Mouse (Mus musculus) embryonic fibroblast, embryonic 13.5 days (primary cell): ENCODE data around the gene Zkscan2.

Experiments used
- CTCF ChIP-seq: IDR thresholded peaks from 2 replicates; pipeline ENCODE4 v1.5.1; 2011; ENCODE audit warnings: mild to moderate bottlenecking, control low read depth, low read length, moderate library complexity, borderline replicate concordance; ENCODE audit not compliant: insufficient read depth
- POLR2A ChIP-seq: IDR thresholded peaks from 2 replicates; pipeline ENCODE4 v1.6.1; 2011; ENCODE audit warnings: low read depth, mild to moderate bottlenecking, control low read depth, low read length, moderate library complexity

DNA sequence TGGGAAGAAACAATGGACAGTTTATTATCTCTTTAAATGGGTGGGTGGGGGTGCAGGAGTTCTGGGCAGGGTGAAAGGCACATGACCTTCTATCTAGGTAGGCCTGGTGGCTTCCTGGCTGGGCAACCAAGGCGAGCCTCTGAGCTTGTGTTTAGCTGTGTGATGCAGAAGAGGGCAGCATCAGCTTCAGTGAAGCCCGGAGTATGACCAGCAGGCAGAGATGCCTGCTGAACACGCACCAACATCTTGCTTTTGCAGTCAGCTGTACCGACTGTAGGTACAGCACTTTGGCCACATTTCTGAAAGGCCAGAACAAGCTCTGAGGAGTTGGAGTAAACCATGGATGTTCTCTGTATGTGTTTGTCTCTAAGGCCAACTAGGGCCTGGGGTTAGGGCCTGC lies 36.7 kb downstream of the Zkscan2 start:
- TF ChIP-seq CTCF (no peak), POLR2A (no peak)
